Mouse (Mus musculus): ENCODE results near the gene Nup93. TPM values are rescaled to one million over a fixed set of nuclear protein-coding genes. Genes with fewer than 3 reads are reported as not detected.

Nup93 gene
- polyA plus RNA-seq, 1 experiment from 2014 or later: 99.9 TPM

GRCm38 (mm10) chr8:94240240-94240751 lies 25.9 kb downstream of the Nup93 start:
- Histone ChIP-seq H3K9me3 (no peaks in the 10 kb centered on the region), H3K27ac (no peak overlapping the region), H3K4me1 (no peaks in the 10 kb centered on the region), H3K4me2 (no peak overlapping the region), H3K9ac (no peak overlapping the region), H3K4me3 (no peak overlapping the region), H3K36me3 (peaks cover 7% of the 10 kb centered on the region; the same call in 1 of the 2 replicates), H3K27me3 (no peaks in the 10 kb centered on the region)
- no peak for ATAC-seq (ENCODE audit: borderline replicate concordance, extremely low read depth, low FRiP score, low TSS enrichment)
- WGBS: 86% methylated on average over 4 of the region's 4 CpGs

GRCm38 (mm10) chr8:94249836-94250435 lies 35.6 kb downstream of the Nup93 start:
- 73% methylated on average over 2 of the region's 2 CpGs for WGBS
- Histone ChIP-seq H3K27me3 (no peaks in the 10 kb centered on the region), H3K9me3 (no peaks in the 10 kb centered on the region), H3K9ac (no peak overlapping the region), H3K4me3 (no peak overlapping the region), H3K4me1 (no peaks in the 10 kb centered on the region), H3K27ac (no peak overlapping the region), H3K4me2 (no peak overlapping the region), H3K36me3 (peaks cover 4% of the 10 kb centered on the region; the same call in 1 of the 2 replicates)
- ATAC-seq (ENCODE audit: borderline replicate concordance, extremely low read depth, low FRiP score, low TSS enrichment): no peak

- ATAC-seq (ENCODE audit: borderline replicate concordance, extremely low read depth, low FRiP score, low TSS enrichment): no peak
- no peak overlapping the region for H3K4me2 ChIP-seq
- H3K27me3 ChIP-seq: no peaks in the 10 kb centered on the region
- H3K36me3 ChIP-seq: no peaks in the 10 kb centered on the region
- H3K4me1 ChIP-seq: no peaks in the 10 kb centered on the region
- no peaks in the 10 kb centered on the region for H3K9me3 ChIP-seq
- WGBS: 82% methylated on average over 6 of the region's 6 CpGs
- no peak overlapping the region for H3K4me3 ChIP-seq
- no peak overlapping the region for H3K27ac ChIP-seq
- H3K9ac ChIP-seq: no peak overlapping the region
Observed at GRCm38 (mm10) chr8:94258881-94259280, 44.5 kb downstream of the Nup93 start.

- no peak overlapping the region for H3K27ac ChIP-seq
- ATAC-seq (ENCODE audit: borderline replicate concordance, extremely low read depth, low FRiP score, low TSS enrichment): no peak
- no peak overlapping the region for H3K4me2 ChIP-seq
- no peak overlapping the region for H3K4me3 ChIP-seq
- WGBS: 70% methylated on average over 3 of the region's 3 CpGs
- no peak overlapping the region for H3K9ac ChIP-seq
- peaks cover 11% of the 10 kb centered on the region; the same call in 1 of the 2 replicates for H3K4me1 ChIP-seq
- H3K36me3 ChIP-seq: no peaks in the 10 kb centered on the region
- no peaks in the 10 kb centered on the region for H3K27me3 ChIP-seq
- H3K9me3 ChIP-seq: no peaks in the 10 kb centered on the region
Observed at GRCm38 (mm10) chr8:94262626-94263297, 48.4 kb downstream of the Nup93 start.

GRCm38 (mm10) chr8:94266344-94267191 lies 52.2 kb downstream of the Nup93 start:
- no peaks in the 10 kb centered on the region for H3K36me3 ChIP-seq
- peaks cover 33% of the 10 kb centered on the region for H3K4me1 ChIP-seq
- no peak overlapping the region for H3K9ac ChIP-seq
- H3K27me3 ChIP-seq: no peaks in the 10 kb centered on the region
- no peak overlapping the region for H3K27ac ChIP-seq
- H3K4me3 ChIP-seq: 0 out of 2 replicates have a peak overlapping the region, but pooled peaks have one; percentile 0
- H3K4me2 ChIP-seq: peak overlapping the region; percentile 31; the same call in 1 of the 2 replicates
- no peaks in the 10 kb centered on the region for H3K9me3 ChIP-seq
- WGBS: 37% methylated on average over 10 of the region's 10 CpGs
- no peak for ATAC-seq (ENCODE audit: borderline replicate concordance, extremely low read depth, low FRiP score, low TSS enrichment)

- Histone ChIP-seq H3K27me3 (no peaks in the 10 kb centered on the region), H3K4me3 (no peak overlapping the region), H3K27ac (no peak overlapping the region), H3K9me3 (no peaks in the 10 kb centered on the region), H3K36me3 (no peaks in the 10 kb centered on the region), H3K9ac (no peak overlapping the region), H3K4me2 (no peak overlapping the region), H3K4me1 (peaks cover 33% of the 10 kb centered on the region)
- ATAC-seq (ENCODE audit: borderline replicate concordance, extremely low read depth, low FRiP score, low TSS enrichment): no peak
- 60% methylated on average over 3 of the region's 3 CpGs for WGBS
Observed at GRCm38 (mm10) chr8:94268359-94268890, 54.1 kb downstream of the Nup93 start.

GRCm38 (mm10) chr8:94270309-94270708 lies 55.9 kb downstream of the Nup93 start:
- ATAC-seq (ENCODE audit: borderline replicate concordance, extremely low read depth, low FRiP score, low TSS enrichment): no peak
- Histone ChIP-seq H3K4me1 (peaks cover 37% of the 10 kb centered on the region), H3K27ac (peak overlapping the region; percentile 65), H3K27me3 (no peaks in the 10 kb centered on the region), H3K9me3 (no peaks in the 10 kb centered on the region), H3K4me3 (no peak overlapping the region), H3K4me2 (peak overlapping the region; percentile 29; the same call in 1 of the 2 replicates), H3K36me3 (no peaks in the 10 kb centered on the region), H3K9ac (no peak overlapping the region)
- 63% methylated on average over 7 of the region's 7 CpGs for WGBS

GRCm38 (mm10) chr8:94271102-94271501 lies 56.7 kb downstream of the Nup93 start:
- H3K36me3 ChIP-seq: no peaks in the 10 kb centered on the region
- 46% methylated on average over 7 of the region's 7 CpGs for WGBS

GRCm38 (mm10) chr8:94272612-94273011 lies 58.2 kb downstream of the Nup93 start:
- no peak overlapping the region for H3K9ac ChIP-seq
- H3K36me3 ChIP-seq: no peaks in the 10 kb centered on the region
- WGBS: 60% methylated on average over 3 of the region's 3 CpGs
- peaks cover 26% of the 10 kb centered on the region for H3K4me1 ChIP-seq
- H3K27me3 ChIP-seq: no peaks in the 10 kb centered on the region
- no peak for ATAC-seq (ENCODE audit: borderline replicate concordance, extremely low read depth, low FRiP score, low TSS enrichment)
- H3K27ac ChIP-seq: no peak overlapping the region
- H3K9me3 ChIP-seq: no peaks in the 10 kb centered on the region
- H3K4me2 ChIP-seq: no peak overlapping the region
- no peak overlapping the region for H3K4me3 ChIP-seq

More at GRCm38 (mm10) chr8:94271102-94271501, 56.7 kb downstream of the Nup93 start:
- Histone ChIP-seq H3K27ac (0 out of 2 replicates have a peak overlapping the region, but pooled peaks have one; percentile 3), H3K4me2 (no peak overlapping the region), H3K4me3 (no peak overlapping the region), H3K27me3 (no peaks in the 10 kb centered on the region), H3K9ac (no peak overlapping the region), H3K4me1 (peaks cover 36% of the 10 kb centered on the region), H3K9me3 (no peaks in the 10 kb centered on the region)
- ATAC-seq (ENCODE audit: borderline replicate concordance, extremely low read depth, low FRiP score, low TSS enrichment): no peak

- H3K36me3 ChIP-seq: no peaks in the 10 kb centered on the region
- ATAC-seq (ENCODE audit: borderline replicate concordance, extremely low read depth, low FRiP score, low TSS enrichment): no peak
- no peaks in the 10 kb centered on the region for H3K27me3 ChIP-seq
- H3K4me3 ChIP-seq: no peak overlapping the region
- WGBS: 88% methylated on average over 5 of the region's 5 CpGs
- peaks cover 22% of the 10 kb centered on the region for H3K4me1 ChIP-seq
- no peak overlapping the region for H3K27ac ChIP-seq
- H3K9me3 ChIP-seq: no peaks in the 10 kb centered on the region
- no peak overlapping the region for H3K4me2 ChIP-seq
- no peak overlapping the region for H3K9ac ChIP-seq
Observed at GRCm38 (mm10) chr8:94273289-94273850, 59.0 kb downstream of the Nup93 start.

GRCm38 (mm10) chr8:94274030-94274429 lies 59.7 kb downstream of the Nup93 start:
- Histone ChIP-seq H3K9me3 (no peaks in the 10 kb centered on the region), H3K4me2 (no peak overlapping the region), H3K4me3 (no peak overlapping the region), H3K36me3 (no peaks in the 10 kb centered on the region), H3K27me3 (no peaks in the 10 kb centered on the region), H3K9ac (no peak overlapping the region), H3K4me1 (peaks cover 19% of the 10 kb centered on the region), H3K27ac (no peak overlapping the region)
- ATAC-seq (ENCODE audit: borderline replicate concordance, extremely low read depth, low FRiP score, low TSS enrichment): no peak
- WGBS: 65% methylated on average over 5 of the region's 5 CpGs
